Mouse (Mus musculus) kidney, postnatal 14 days (tissue): ENCODE measurements around the gene Them7.

Experiments used
- DNase-seq: peaks from one replicate; pipeline ENCODE4 v3.0.0; 2022; ENCODE audit warnings: mixed read lengths

Gene Them7

GRCm38 (mm10) chr2:105311991-105312390 lies 87.9 kb downstream of the Them7 start:
- DNase-seq = no peak

GRCm38 (mm10) chr2:105313077-105313476 lies 89.0 kb downstream of the Them7 start:
- peak; percentile 34 for DNase-seq

- no peak for DNase-seq
Observed at GRCm38 (mm10) chr2:105317556-105318184, 93.5 kb downstream of the Them7 start.

- DNase-seq = no peak
Observed at GRCm38 (mm10) chr2:105326067-105326466, 101.9 kb downstream of the Them7 start.

GRCm38 (mm10) chr2:105330024-105330423 lies 105.9 kb downstream of the Them7 start:
- DNase-seq = no peak

- no peak for DNase-seq
Observed at GRCm38 (mm10) chr2:105333107-105333506, 109.0 kb downstream of the Them7 start.

- peak; percentile 69 for DNase-seq
Observed at GRCm38 (mm10) chr2:105333976-105334713, 110.0 kb downstream of the Them7 start.

GRCm38 (mm10) chr2:105335661-105336060 lies 111.5 kb downstream of the Them7 start:
- no peak for DNase-seq

GRCm38 (mm10) chr2:105336314-105337027 lies 112.4 kb downstream of the Them7 start:
- DNase-seq = peak; percentile 38

- no peak for DNase-seq
Observed at GRCm38 (mm10) chr2:105337171-105337875, 113.2 kb downstream of the Them7 start.

GRCm38 (mm10) chr2:105339993-105340392 lies 115.9 kb downstream of the Them7 start:
- DNase-seq = no peak

- no peak for DNase-seq
Observed at GRCm38 (mm10) chr2:105348886-105349285, 124.8 kb downstream of the Them7 start.

- no peak for DNase-seq
Observed at GRCm38 (mm10) chr2:105356791-105357190, 132.7 kb downstream of the Them7 start.

- DNase-seq = no peak
Observed at GRCm38 (mm10) chr2:105358040-105358439, 133.9 kb downstream of the Them7 start.

- DNase-seq = no peak
Observed at GRCm38 (mm10) chr2:105367623-105368022, 143.5 kb downstream of the Them7 start.

GRCm38 (mm10) chr2:105370240-105370639 lies 146.1 kb downstream of the Them7 start:
- no peak for DNase-seq

- DNase-seq = no peak
Observed at GRCm38 (mm10) chr2:105370698-105371097, 146.6 kb downstream of the Them7 start.

- no peak for DNase-seq
Observed at GRCm38 (mm10) chr2:105372156-105372555, 148.0 kb downstream of the Them7 start.

- DNase-seq = peak; percentile 9
Observed at GRCm38 (mm10) chr2:105372727-105373126, 148.6 kb downstream of the Them7 start.

- DNase-seq = no peak
Observed at GRCm38 (mm10) chr2:105373658-105374057, 149.5 kb downstream of the Them7 start.

GRCm38 (mm10) chr2:105375261-105375660 lies 151.1 kb downstream of the Them7 start:
- DNase-seq = no peak

- DNase-seq = no peak
Observed at GRCm38 (mm10) chr2:105375705-105376104, 151.6 kb downstream of the Them7 start.

GRCm38 (mm10) chr2:105379682-105380081 lies 155.6 kb downstream of the Them7 start:
- no peak for DNase-seq
